Mouse (Mus musculus): Measurements from ENCODE around the gene Xpo6.

GRCm38 (mm10) chr7:126134634-126135321 lies 65.5 kb downstream of the Xpo6 start:
- TF ChIP-seq CTCF (IDR thresholded peaks at IDR 0.05; ENCODE audit: borderline replicate concordance, insufficient read depth, low read depth, low read length) = no peak
- TF ChIP-seq POLR2A (IDR thresholded peaks at IDR 0.05; ENCODE audit: borderline replicate concordance, insufficient read depth, low read length) = no peak
